Mouse (Mus musculus) erythroblast, adult 5-6 weeks (primary cell): ENCODE data around the gene Gtpbp3. TPM values are rescaled to one million over a fixed set of nuclear protein-coding genes. Genes with fewer than 3 reads are reported as not detected.

Source experiments
- ATAC-seq: replicated peaks from 2 replicates; pipeline ENCODE4 v1.8.0; 2016; ENCODE audit warnings: moderate number of reproducible peaks, mild to moderate bottlenecking, moderate TSS enrichment, inconsistent platforms; ENCODE audit not compliant: poor library complexity, low FRiP score, severe bottlenecking
- total RNA-seq, 2 experiments: library from RNA; stranded (forward) in 1 of 2; stranded (reverse) in 1 of 2; fragments of 150-400 nt in 1 of 2; fragments of 200-764, 138-1000 nt in 1 of 2; gene quantifications; 2 replicates each; pipeline versions ENCODE4 v1.2.3 to v1.2.4; 2015 to 2017; ENCODE audit warnings: low replicate concordance in 2 of 2

Gtpbp3 gene
- total RNA-seq, 2 experiments from 2014 or later, result 0.58 to 3.9 TPM

GRCm38 (mm10) chr8:71468001-71468400 is 19.9 kb upstream of the Gtpbp3 start:
- no peak for ATAC-seq

GRCm38 (mm10) chr8:71468916-71469315 is 19.0 kb upstream of the Gtpbp3 start, which contains the start of gene Dda1:
Gene Dda1, plus strand, starts transcription at chr8:71469199.
- ATAC-seq, result peak; percentile 80

GRCm38 (mm10) chr8:71469411-71469810 is 18.5 kb upstream of the Gtpbp3 start:
- ATAC-seq, result no peak

GRCm38 (mm10) chr8:71470146-71470912 is 17.6 kb upstream of the Gtpbp3 start:
- ATAC-seq, result no peak

DNA sequence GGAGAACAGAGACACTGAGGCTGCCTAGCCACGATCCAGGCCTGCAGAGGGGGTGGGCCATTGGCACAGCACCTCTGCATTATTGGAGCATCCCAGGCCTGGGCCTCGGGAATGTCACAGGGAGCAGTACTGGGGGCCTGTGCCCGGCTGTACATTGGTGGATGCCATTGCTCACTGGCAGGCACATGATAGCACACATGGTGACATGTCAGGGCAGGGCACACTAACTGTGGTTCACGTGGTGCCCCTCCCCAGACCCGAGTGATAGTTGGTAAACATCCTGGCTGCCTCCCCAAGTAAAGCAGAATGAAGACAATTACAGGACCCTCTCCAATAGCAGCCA is 17.0 kb upstream of the Gtpbp3 start:
- ATAC-seq, result no peak

GRCm38 (mm10) chr8:71471861-71472260 is 16.0 kb upstream of the Gtpbp3 start:
- no peak for ATAC-seq

GRCm38 (mm10) chr8:71472601-71473386 is 15.1 kb upstream of the Gtpbp3 start:
- no peak for ATAC-seq

GRCm38 (mm10) chr8:71474344-71474743 is 13.6 kb upstream of the Gtpbp3 start:
- no peak for ATAC-seq

DNA sequence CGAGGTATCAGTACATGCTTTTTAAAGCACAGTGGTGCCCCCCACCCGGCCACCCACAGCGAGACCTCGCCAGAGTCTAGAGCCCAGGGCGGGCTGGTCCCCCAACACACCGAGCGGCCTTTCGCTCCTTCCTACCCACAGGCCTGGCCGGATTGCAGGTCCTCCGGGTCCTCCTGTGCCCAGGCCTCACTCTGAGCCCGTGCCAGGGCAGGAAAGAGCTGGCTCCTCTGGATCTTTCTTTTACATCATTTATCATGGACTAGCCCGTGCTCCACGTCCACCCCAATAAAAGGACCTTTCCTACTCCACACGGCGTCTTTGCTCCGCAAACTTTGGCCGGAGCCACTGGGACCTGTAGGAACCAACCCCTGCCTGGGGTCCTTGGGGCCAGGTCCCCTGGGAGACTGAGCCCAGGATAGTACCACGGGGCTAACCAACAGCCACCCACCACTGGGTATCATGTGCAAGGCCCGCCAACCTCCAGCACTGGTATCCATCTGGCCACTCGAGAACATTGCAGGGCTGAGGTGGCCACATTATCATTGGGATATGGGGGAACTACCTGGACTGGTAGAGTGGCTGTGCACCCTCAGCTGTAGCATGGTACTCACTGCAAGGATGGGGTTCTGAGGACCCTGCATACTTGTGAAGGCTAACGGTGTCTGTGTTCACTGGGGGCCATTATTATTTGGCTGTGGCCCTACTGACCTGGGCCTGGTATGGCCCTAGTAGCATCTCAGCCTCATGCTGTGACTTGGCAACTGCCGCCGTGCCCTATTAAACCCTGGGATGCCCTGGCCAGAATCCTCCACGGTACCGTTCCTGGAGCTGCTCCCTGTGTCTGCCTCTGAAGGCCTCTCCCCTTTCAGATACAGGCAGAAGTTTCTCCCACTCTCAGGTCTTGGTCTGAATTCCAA is 12.9 kb upstream of the Gtpbp3 start:
- ATAC-seq, result no peak

GRCm38 (mm10) chr8:71475702-71476075 is 12.2 kb upstream of the Gtpbp3 start:
- ATAC-seq, result no peak

DNA sequence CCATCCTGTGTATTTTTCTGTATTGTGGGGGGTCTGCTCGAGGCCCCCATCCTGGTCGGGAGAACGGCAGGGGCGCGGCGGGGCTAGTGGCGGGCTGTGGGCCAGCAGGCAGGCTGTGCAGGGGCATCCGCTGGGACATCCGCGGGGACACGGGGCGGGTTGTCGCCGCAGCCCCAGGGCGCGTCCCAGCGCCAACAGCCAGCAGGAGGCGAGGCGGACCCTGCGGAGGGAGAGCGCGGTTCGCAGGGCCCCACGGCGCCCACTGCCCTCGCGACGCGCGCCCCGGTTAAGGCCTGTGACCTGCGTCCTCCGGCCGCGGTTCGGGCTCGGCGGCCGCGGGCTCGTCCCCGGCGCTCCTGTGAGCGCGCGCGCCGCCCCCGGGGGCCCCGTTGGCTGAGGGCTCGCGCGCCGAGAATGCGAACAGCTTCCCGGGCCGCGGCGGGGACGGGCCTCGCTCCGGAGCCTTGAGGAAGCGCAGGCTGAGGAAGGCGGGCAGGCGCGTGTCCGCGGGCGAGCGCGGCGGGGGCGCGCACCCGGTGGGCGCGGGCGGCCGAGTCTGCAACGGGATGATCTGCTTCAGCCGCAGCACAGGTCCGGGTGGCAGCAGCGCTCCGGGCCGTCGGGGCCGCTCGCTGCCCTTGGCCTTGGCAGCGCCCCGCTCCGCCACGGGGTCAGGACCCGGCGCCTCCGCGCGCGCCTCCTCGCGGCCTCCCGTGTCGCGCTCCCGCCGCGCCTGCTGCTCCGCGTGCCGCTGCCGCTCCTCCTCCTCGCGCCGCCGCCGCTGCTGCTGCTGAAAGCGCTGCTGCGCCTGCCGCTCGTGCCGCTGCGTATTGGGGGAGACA is 11.6 kb upstream of the Gtpbp3 start:
- ATAC-seq, result peak; percentile 40

DNA sequence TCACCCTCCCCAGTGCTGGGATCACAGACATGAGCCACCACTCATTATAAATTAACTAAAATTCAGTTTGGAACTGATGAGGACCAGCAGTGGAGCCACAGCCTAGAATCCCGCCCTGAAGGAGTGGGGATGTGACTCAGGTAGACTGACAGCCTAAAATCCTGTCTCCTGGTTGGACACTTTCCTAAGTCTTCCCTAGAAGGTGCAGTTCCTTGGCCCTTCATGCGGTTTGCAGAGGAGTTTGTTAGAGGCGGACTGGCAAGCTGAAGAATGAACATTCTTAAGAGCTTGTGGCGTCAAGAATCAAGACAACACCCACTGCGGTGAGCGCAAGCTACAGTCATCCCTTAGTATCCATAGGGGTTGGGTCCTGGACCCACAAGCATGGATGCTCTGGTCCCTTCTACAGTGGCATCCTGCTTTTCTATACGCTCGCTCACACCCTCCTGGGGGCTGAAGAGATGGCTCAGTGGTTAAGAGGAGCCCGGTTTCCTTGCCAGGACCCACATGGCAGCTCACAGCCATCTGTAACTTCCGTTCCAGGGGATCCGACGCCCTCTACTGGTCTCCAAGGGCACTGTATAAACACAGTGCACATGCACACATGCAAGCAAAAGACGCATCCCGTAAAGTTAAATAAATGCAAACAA is 10.6 kb upstream of the Gtpbp3 start:
- no peak for ATAC-seq

GRCm38 (mm10) chr8:71478943-71479342 is 9.0 kb upstream of the Gtpbp3 start:
- ATAC-seq, result no peak

GRCm38 (mm10) chr8:71483932-71484331 is 4.0 kb upstream of the Gtpbp3 start:
- no peak for ATAC-seq

- ATAC-seq, result no peak
These were observed 3.2 kb upstream of the Gtpbp3 start for GRCm38 (mm10) chr8:71484736-71485135.

DNA sequence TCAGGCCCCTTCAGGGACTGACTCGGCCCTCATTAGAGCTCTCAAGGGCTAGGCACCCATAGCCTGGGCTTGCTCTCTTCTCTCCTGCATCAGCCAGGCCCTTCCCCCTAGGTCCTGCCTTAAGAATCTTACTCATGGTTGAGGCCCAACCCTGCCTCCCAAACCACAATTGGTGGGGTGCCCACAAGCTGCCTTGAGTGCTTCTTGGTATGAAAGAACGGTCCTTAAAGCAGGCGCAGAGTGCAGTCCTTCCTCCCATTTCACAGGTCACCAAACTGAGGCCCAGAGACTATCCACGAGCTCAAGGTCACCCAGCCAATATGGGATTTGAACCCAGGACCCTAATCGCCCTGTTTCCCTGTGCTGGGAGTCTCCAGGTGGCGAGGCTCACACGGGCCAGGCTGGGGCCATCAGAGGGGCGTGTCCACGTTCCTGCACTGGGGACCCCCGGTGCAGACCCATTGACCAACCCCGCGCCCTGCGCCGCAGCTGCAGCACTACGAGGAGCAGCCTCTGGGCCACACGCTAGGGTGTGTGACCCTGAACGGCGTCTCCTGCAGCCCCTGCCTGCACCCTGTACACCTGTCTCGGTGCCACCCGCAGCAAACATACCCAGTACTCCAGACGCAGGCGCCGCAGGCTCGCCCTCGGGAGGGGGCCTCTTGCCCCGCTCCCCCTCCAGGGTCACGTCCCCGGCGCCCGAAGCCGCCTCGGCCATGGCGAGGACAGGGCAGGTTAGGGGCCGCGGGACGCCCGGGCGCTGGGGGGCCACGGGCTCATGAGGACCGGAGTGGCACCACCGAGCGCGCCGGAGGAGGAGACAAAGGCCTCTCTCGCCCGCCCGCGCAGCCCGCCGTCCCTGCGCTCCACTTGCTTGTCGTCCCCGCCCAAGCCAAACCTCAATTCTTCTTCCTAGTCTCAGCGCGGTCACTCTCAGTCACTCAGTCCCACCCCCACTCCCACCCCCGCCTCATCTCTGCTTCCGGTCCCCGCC is 2.5 kb upstream of the Gtpbp3 start, which contains the start of gene Ano8:
Gene Ano8 (minus strand): TSS at position 822 of the 994 bp plus-strand sequence.
- ATAC-seq, result no peak

GRCm38 (mm10) chr8:71486136-71486529 is 1.8 kb upstream of the Gtpbp3 start:
- no peak for ATAC-seq

DNA sequence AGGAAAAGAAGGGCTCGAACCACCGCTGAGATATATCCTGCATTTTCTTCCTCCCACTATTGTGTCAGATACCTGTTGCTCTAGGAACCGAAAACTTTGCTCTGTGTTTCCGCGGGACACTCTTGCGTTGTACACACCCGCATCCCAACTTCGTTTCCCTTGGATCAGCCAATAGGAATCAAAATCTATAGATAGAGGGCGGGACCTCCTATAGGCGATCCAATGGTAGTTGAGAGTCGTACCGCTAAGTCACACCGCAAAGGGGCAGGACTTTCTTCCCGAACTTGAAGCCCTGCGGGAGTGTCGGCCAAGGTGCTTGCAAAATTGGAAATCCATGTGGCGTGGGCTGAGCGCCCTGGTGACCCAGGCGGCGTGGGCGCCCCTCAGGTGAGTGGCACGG is 551 bp downstream of the Gtpbp3 start:
- peak; percentile 92 for ATAC-seq
